Mouse (Mus musculus): Measurements from ENCODE around the gene Fbxl16.
"Not testable (repeated sequence)": the region's sequence is repeated elsewhere in the genome, so short reads cannot be mapped to it uniquely, and the experiment has no call there.

Gene Fbxl16

GRCm38 (mm10) chr17:25795609-25796092 is 13.2 kb upstream of the Fbxl16 start, which contains the start of gene AC134908.4:
TSS of gene AC134908.4 (minus strand) at chr17:25795659.
- peak; percentile 95 for DNase-seq (ENCODE audit: extremely low spot score)

DNA sequence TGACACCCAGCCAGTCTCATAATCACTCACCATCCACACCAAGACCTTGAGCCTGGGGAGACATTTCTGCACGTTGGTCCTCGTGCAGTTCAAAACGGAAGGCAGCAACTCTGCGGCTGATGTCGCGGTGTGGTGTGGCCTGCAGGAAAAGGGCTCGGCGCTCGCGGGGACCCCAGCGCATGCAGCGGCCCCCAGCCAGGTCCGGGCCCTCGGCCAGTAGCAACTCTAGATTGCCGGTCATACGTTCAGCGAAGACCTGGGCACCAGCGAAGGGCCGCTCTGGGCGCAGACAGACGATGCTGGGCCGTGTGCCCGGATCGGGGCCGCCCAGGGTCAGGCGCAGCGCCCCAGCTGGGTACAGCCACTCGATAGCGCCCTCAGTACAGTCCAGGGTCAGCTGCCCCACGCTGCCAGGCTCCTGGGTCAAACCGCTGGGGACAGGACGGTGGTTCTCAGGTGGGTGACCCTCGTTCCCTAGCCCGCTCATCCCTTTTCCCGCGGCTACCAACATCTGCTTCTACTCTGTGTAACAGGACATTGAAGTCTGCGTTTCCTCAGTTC is 12.6 kb upstream of the Fbxl16 start:
- DNase-seq (ENCODE audit: extremely low spot score), result no peak

DNA sequence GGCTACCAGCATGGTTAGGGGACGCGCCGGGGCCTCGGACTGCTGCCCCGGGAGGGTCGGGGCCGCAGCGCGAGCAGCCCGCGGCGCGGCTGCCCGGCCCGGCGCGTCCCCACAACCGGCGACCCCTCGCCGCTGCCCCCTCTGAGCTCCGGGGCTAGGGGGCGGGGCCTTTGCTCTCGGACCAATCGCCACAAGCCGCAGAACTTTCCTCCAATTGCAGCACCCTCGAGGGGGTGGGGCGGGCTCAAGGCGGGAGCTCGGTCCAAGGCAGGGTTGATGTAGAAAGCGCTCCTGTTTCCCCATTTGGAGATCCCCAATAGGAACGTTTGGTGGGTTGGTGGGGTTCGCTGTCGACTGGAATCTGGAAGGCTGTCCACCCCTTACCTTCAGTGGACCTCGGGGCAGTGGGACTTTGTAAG is 11.9 kb upstream of the Fbxl16 start, which contains the start of gene Metrn:
Gene Metrn, minus strand, starts transcription at position 186 of the 419 bp plus-strand sequence.
- DNase-seq (ENCODE audit: extremely low spot score), result peak; percentile 94

DNA sequence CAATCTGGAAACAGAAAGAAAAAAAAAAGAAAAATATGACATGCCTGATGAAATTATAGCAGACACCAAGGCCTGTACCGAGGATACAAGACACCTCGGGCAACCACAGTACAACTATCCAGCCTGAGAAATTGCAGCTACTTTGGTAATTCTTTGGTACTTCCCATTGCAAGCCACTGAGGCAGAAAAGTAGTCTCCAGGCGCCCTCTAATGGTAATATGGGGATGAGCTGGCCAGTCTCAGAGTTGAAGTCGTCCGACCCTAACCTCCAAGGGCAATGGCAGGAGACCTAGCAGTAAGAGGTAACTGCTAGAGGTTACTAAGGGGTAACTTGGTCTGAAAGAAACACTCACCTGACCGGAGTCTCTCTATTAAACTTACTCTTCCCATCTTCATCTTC is 7.9 kb upstream of the Fbxl16 start:
- DNase-seq (ENCODE audit: extremely low spot score), result peak; percentile 74

DNA sequence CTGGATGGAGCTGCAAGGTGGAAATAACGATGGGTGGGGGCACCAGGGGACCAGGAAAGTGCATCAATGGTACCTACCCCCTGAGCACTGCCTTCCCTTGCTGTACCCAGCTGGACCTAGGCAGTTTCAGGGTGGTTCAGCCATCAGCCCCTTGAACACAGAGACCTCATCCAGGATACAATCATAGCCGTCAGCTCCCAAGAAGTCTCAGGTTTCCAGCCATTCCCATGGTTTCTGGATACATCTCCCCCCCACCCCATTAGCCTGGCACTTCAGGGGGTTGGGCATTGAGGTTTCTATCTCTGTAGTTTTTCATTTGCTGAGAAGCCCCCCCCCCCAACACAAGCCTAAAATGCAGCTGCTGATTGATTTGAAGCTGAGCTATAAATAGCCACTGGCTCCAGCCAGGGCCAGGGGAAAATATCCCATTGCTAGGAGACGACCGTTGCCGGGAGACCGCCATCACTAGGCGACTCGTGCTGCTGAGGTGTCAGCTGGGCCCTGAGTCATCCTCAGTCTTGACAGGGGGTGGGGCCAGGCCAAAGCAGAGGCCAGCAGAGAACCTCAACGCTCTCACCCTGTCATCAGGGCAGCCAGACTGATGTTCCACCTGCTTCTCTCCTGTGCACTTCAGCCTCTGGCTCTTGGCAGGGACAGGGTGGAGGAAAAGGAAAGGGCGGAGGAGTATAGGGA is 5.9 kb upstream of the Fbxl16 start:
- DNase-seq (ENCODE audit: extremely low spot score), result peak; percentile 77

DNA sequence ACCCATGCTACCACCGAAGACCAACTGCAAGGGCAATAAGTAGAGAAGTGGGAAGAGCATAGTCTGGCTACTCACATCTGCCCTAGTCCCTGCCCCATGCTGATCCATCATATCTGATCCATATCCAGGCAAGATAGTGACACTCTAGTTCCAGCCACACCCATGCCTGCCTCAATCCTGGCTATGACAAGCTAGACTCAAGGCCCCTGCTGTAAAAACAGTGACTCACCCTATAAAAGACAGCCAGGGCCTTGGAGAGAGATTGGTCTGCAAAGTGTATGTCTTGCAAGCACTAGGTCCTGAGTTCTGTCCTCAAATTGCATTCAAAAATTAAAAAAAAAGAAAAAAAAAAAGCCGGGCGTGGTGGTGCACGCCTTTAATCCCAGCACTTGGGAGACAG is 2.4 kb upstream of the Fbxl16 start:
- DNase-seq (ENCODE audit: extremely low spot score), result no peak

DNA sequence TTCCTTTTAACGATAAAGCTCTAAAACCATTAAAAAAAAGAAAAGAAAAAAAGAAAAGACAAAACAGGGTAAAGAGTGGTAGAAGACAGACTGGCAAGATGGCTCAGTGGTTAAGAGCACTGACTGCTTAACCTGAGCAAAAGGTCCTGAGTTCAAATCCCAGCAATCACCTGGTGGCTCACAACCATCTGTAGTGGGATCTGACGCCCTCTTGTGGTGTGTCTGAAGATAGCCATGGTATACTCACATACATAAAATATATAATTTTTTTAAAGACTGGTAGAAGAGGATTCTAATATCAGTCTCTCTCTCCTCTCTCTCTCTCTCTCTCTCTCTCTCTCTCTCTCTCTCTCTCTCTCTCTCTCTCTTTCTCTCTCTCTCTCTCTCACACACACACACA is 1.4 kb upstream of the Fbxl16 start:
- DNase-seq (ENCODE audit: extremely low spot score), result not testable (repeated sequence)

- DNase-seq (ENCODE audit: extremely low spot score), result no peak
Observed at GRCm38 (mm10) chr17:25808028-25808427, 857 bp upstream of the Fbxl16 start.

GRCm38 (mm10) chr17:25809606-25810340 is 888 bp downstream of the Fbxl16 start:
- DNase-seq (ENCODE audit: extremely low spot score), result peak; percentile 29

- DNase-seq (ENCODE audit: extremely low spot score), result no peak
Observed at GRCm38 (mm10) chr17:25810890-25811289, 2.0 kb downstream of the Fbxl16 start.

DNA sequence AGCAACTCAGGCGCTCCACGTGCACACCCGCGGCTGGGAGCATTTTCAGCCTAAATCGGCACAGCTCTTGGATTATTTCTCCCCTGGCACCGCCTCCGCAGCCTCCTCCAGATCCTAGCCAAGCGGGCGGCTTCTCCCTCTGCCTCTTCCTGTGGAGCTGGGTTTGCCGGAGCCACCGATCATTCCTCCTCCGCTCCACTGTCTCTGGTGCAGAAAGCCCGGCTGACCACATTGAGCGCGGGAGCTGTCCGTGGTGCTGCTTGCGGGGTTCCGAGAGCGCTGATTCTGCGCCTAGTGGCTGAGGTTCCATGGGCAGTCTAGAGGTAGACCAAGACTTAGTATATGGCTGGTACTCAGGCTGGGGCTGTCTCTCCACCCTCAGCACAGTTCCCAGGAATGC is 4.6 kb downstream of the Fbxl16 start:
- DNase-seq (ENCODE audit: extremely low spot score), result peak; percentile 92

- no peak for DNase-seq (ENCODE audit: extremely low spot score)
Observed at GRCm38 (mm10) chr17:25817662-25818061, 8.8 kb downstream of the Fbxl16 start.

GRCm38 (mm10) chr17:25818851-25819780 is 10.2 kb downstream of the Fbxl16 start:
- no peak for DNase-seq (ENCODE audit: extremely low spot score)

- peak; percentile 83 for DNase-seq (ENCODE audit: extremely low spot score)
Observed at GRCm38 (mm10) chr17:25823452-25823851, 14.6 kb downstream of the Fbxl16 start, which contains the start of gene Wdr24. TSS of gene Wdr24 (plus strand) at chr17:25823627.

DNA sequence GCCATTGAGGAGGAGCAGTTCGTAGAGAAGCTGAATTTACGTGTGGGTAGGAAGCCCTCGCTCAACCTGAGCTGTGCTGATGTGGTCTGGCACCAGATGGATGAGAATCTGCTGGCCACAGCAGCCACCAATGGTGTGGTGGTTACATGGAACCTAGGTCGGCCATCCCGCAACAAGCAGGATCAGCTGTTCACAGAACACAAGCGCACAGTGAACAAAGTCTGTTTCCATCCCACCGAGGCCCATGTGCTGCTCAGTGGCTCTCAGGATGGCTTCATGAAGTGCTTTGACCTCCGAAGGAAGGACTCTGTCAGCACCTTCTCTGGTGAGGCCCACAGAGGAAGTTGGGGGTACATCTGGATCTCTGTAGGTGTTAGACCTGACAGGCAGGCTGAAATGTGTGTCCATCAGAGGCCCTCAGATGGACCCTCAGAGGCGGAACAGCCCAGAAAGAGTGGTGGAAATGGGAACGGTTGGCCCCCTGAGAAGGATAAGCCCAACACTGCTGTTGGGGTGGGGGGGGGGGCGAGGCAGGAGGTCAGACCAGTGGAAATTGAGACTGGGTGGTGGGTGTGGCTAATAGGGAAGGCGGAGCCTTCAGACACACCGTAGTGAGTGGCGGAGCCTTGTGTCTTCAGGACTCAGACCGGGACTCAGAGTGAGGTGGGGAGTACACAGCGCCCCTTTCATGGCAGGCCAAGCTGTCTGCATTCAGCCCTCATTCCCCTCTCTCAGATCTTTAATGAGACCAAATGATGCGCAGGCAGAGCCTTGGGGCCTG is 15.7 kb downstream of the Fbxl16 start:
- no peak for DNase-seq (ENCODE audit: extremely low spot score)

- DNase-seq (ENCODE audit: extremely low spot score), result no peak
Observed at GRCm38 (mm10) chr17:25825311-25825710, 16.4 kb downstream of the Fbxl16 start.

DNA sequence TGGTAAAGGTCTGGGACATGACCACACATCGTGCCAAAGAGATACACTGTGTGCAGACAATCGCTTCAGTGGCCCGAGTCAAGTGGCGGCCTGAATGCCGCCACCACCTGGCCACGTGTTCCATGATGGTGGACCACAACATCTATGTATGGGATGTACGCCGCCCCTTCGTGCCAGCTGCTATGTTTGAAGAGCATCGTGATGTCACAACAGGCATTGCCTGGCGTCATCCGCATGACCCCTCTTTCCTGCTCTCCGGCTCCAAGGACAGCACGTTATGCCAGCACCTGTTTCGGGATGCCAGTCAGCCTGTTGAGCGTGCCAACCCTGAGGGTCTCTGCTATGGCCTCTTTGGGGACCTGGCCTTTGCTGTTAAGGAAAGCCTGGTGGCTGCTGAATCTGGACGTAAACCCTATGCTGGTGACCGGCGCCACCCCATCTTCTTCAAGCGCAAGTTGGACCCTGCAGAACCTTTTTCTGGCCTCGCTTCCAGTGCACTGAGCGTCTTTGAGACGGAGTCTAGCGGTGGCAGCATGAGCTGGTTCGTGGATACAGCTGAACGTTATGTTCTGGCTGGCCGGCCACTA is 17.2 kb downstream of the Fbxl16 start:
- no peak for DNase-seq (ENCODE audit: extremely low spot score)

DNA sequence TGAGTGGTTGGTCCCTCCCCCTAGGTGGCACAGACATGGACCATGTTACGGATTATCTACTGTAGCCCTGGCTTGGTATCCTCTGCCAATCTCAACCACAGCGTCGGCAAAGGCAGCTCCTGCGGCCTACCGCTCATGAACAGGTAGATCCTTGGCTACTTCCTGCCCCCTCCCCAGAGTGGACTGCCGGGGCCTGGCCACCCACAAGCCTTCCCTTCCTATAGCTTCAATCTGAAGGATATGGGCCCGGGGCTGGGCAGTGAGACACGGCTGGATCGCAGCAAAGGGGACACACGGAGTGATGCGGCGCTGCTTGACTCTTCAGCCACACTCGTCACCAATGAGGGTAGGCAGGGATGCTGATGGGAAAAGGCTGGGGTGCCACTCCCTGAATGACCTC is 18.1 kb downstream of the Fbxl16 start:
- no peak for DNase-seq (ENCODE audit: extremely low spot score)

DNA sequence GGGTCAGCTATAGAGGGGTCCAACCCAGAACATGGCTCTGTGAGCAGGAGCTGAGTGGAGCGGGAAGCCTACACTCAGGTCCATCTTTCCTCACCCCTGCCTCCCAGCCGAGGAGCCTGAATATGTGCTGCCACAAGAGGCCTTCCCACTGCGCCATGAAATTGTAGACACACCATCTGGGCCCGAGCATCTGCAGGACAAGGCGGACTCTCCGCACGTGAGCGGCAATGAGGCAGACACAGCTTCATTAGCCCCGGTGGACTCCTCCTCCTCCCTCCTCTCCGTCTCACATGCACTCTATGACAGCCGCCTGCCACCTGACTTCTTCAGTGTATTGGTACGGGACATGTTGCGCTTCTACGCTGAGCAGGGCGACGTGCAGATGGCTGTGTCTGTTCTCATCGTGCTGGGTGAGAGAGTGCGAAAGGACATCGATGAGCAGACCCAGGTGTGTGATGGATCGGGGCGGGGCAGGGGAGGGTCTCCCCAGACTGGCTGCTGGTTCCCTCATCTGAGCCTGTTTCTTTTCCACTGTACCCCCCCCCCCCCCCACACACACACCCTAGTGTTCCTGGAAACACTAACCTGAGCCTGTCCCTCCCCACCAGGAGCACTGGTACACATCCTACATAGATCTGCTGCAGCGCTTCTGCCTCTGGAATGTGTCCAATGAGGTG is 18.8 kb downstream of the Fbxl16 start:
- no peak for DNase-seq (ENCODE audit: extremely low spot score)

DNA sequence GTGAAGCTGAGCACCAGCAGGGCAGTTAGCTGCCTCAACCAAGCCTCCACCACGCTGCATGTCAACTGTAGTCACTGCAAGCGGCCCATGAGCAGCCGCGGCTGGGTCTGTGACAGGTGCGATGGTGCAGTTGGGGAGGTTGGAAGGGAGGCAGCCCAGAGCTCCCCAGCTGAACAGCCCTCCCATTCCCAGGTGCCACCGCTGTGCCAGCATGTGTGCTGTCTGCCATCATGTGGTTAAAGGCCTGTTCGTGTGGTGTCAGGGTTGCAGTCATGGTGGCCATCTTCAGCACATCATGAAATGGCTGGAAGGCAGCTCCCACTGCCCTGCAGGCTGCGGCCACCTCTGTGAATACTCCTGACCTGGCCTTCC is 19.3 kb downstream of the Fbxl16 start:
- DNase-seq (ENCODE audit: extremely low spot score), result no peak

All from embryo, embryonic 9.5 days (tissue).